Mouse (Mus musculus): ENCODE results near the gene Pyroxd1.
"Not testable (repeated sequence)": the region's sequence is repeated elsewhere in the genome, so short reads cannot be mapped to it uniquely, and the experiment has no call there.

Gene Pyroxd1

GRCm38 (mm10) chr6:142345440-142346038 lies at the start of gene Pyroxd1:
TSS of gene Pyroxd1 (plus strand) at chr6:142345654.
- peak; percentile 90 for DNase-seq (ENCODE audit: low read depth, low spot score)

DNA sequence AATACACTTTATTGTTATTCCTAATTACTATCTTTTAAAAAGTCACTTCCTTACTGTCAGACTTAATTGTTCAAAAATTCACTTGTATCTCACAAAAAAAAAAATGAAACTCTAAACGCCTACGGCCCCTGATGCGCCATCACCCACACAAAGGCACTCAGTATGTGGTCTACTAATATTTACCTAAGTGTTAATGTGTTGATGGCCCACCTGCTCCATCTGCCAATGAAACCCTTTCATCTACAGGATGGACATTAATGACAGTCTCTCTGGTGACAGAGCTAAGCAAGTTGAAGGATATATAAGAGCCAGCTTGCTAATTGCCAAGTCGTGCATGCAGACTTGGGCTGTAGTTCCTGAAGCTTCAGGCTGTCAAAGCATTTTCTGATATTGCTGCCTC lies 47.4 kb upstream of the Pyroxd1 start, which contains the start of gene Iapp:
TSS of gene Iapp (plus strand) at position 326 of the 400 bp plus-strand sequence.
- DNase-seq (ENCODE audit: low read depth, low spot score): no peak

- no peak for DNase-seq (ENCODE audit: low read depth, low spot score)
Measured at GRCm38 (mm10) chr6:142305076-142305475, 40.4 kb upstream of the Pyroxd1 start.

DNA sequence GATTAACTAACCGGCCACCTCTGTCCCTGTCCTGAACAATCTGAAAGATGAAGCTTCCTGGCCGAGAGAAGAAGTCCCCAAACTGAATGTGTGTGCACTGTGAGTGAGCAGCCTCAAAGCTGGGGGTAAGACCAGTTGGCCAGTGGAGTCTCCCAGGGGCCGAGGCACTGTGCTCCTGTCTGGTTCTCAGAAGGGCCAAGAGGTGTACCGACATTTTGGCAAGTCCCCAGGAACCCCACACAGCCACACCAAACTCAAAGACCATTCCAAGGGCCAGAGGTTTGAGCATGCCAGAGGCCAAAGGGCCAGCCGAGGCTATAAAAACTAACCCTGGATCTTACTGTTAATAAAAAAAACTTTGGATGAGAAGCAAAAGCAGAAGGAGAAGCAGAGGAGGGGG lies 31.2 kb upstream of the Pyroxd1 start:
- DNase-seq (ENCODE audit: low read depth, low spot score): no peak

- no peak for DNase-seq (ENCODE audit: low read depth, low spot score)
Measured at GRCm38 (mm10) chr6:142317106-142317505, 28.3 kb upstream of the Pyroxd1 start.

DNA sequence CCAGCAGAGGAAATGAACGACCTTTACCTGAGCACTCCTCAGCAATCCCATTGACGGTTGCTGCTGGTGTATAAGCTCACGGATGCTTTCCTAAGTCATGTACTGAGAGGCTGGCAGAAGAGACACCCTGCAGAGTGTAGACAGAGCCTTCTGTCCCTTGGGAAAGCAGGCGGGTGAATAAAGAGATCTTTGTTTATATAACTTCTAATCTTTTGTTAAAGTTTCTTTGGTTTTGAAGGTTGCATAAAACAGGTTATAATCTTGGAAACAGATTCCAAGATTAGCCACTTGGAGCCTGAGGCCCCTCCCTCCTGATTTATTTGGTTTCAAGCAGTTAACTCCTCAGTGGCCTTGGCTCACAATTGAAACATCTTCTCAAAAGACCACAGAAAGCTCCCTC lies 22.6 kb upstream of the Pyroxd1 start, which contains the start of gene Slco1a5:
TSS of gene Slco1a5 (minus strand) at position 101 of the 400 bp plus-strand sequence.
- DNase-seq (ENCODE audit: low read depth, low spot score): no peak

DNA sequence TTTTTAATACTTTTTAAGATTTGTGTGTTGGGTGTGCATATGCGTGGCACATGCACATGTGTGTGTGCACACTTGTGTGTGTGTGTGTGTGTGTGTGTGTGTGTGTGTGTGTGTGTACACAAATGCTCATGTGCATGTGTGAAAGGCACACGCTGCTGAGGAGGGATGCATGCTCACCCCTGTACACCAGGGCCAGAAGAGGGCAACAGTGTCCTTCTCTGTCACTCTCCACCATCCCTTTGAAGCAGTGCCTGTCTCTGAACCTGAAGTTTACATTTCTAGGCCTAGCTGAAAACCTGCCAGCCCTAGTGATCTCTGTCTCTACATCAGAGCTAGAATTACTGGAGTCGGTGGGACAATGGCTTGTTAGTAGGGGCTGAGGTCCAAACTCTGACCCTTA lies 18.9 kb upstream of the Pyroxd1 start:
- DNase-seq (ENCODE audit: low read depth, low spot score): no peak

DNA sequence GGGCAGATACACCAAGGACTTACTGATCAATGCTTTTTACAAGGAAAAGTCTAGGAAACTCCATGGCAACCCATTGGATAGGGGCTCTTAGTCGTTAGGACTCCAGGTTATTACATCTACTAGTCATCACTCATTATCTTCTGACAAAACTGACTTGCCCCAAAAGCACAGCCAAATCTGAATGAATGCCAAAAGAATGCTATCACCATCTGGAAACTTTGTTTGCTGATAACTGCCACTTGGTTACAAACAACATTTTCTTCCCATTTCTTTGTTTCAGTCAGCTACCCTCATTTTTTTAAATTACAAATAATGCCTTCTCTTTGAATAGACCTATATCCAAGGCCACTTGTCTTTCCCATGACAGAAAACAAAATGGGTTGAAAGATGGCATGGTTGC lies 16.3 kb upstream of the Pyroxd1 start:
- DNase-seq (ENCODE audit: low read depth, low spot score): no peak

DNA sequence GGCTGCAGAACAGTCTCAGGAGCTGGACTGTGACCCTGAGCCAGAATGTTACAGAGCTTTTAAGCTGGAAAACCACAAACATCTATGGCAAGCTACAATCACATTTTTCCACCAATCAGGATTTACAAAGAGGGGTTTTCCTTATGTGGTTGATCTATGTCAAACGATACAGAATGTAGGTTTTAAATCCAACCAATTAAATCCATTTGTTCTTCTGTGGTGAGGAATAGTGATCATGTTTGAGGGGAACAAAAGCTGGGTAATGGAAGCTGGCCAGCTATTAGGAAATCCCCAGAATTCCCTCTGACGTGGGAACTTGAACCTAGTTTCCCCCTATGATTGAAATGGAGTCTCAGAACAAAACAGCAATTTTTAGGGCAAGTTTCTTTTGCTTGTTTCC lies 6.5 kb upstream of the Pyroxd1 start:
- no peak for DNase-seq (ENCODE audit: low read depth, low spot score)

DNA sequence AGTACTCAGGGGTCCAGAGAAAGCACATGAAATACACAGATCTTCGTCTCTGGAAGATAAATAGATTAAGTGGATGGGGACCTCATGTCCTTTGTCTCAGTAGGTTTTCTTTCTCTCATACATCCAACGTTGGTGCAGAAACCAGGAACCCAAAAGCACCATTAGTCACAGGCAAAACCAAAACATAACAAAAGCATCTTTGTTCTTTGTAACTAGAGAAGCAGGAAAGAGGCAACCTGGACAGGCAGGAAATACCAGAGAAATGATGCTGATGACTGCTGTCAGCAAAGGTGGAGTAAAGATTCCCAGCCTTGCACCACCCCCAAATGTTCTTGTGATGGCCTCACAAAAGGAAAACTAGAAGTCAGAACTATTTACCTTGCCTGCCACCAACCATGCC lies 5.9 kb upstream of the Pyroxd1 start:
- DNase-seq (ENCODE audit: low read depth, low spot score): no peak

- DNase-seq (ENCODE audit: low read depth, low spot score): peak; percentile 68
Measured at GRCm38 (mm10) chr6:142343561-142343960, 1.9 kb upstream of the Pyroxd1 start.

DNA sequence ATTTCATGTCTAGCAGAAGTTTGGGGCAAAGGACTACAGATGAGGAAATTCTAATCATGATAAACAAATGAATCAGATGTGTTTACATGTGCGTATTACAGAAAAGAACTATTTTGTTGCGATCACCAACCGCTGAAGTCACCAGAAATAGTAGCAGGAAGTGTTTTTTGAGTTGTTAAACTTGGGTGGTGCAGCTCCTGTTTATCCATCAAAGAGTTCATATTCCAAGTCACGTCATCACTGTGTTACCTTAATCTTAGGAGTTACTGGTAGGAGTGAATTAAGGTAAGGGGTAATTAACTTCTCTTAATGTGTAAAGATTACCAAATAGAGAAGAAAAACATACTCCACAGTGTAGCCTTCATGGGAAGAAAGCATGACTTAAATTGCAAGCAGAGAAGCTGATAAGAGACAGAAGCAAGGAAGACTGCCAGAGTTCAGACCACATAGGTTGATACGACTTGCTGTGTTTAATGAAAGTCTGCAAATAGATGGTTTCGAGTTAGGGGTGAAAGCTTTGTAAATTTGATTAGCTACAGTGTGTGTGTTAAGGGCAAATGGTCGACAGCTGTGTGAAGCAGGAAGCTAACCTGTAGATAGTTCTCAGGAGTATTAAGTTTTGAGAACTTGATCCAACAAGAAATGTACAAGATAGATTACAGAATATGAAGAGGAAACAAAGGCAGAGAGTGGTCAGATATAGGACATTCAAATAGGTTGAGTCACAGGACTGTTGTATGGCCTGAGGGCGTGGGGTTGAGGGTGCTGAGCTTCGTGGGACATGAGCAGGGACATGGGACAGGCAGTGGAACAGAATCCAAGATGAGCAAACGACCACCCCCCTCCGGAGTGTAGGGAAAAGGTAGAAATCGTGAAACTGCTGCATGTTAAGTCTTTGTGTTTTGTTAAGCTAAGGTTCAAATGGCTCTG lies 992 bp downstream of the Pyroxd1 start:
- DNase-seq (ENCODE audit: low read depth, low spot score): no peak

DNA sequence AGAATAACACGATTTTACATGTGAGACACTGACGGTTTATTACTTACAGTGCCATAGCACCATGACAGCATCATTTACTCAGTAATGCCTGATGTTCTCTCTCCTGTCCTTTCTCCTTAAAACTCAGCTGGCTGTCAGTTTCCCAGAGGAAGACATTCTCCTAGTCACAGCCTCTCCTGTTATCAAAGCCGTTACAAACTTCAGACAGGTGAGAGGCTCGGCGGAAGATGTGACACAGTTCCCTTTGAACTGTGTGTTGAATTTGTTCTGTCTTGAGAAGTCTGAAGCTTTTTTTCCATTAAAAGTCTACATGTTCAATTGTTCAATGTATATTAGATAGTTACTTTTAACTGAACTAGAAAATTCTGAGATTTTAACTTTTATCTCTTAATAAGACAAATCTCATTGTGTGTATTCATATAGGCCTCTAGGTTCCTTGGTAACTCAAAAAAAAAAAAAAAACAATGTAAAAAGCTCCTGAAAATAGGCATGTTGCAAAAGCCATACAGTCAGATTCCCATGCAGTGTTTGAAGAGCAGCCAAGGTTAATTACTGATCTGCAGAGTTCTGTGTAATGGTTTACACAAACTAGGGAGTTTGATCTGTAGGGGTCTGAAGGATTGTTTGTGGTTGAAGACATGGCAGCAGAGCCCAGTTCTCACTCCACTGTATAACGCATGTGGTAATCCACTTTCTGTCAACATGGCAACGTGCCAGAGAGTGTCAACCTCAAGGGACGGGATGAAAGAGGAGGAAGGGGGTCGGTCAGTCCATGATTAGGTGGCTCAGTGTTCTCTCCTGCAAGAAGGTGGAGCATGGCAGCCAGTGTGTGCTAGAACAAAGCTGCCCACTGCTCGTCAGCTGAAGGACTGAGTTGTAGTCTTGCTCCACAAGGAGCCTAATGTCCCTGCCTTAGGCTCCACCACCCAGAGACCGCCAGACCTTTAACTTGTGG lies 2.3 kb downstream of the Pyroxd1 start:
- no peak for DNase-seq (ENCODE audit: low read depth, low spot score)

- DNase-seq (ENCODE audit: low read depth, low spot score): not testable (repeated sequence)
Measured at GRCm38 (mm10) chr6:142352099-142352498, 6.6 kb downstream of the Pyroxd1 start.

DNA sequence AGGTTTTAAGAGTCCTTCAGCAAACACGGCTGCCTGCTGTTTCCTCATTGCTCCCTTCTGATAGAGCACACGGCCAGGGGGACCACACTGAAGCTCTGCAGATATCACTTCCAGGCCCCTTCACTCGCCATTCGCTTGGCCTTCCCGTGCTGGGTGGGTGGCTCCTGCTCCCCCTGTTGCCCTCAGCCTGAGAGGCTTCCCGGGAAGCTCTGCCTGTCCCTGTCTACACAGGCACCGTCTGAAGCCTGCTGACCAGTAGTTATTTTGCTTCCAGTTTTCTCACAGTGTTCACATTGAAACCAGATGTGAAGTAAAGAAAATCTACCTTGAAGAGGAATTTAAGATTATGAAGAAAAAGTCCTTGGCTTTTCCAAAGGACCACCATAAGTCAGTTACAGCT lies 11.7 kb downstream of the Pyroxd1 start:
- DNase-seq (ENCODE audit: low read depth, low spot score): no peak

GRCm38 (mm10) chr6:142362036-142362435 lies 16.6 kb downstream of the Pyroxd1 start:
- DNase-seq (ENCODE audit: low read depth, low spot score): no peak

- DNase-seq (ENCODE audit: low read depth, low spot score): peak; percentile 5
Measured at GRCm38 (mm10) chr6:142363019-142363576, 17.6 kb downstream of the Pyroxd1 start.

DNA sequence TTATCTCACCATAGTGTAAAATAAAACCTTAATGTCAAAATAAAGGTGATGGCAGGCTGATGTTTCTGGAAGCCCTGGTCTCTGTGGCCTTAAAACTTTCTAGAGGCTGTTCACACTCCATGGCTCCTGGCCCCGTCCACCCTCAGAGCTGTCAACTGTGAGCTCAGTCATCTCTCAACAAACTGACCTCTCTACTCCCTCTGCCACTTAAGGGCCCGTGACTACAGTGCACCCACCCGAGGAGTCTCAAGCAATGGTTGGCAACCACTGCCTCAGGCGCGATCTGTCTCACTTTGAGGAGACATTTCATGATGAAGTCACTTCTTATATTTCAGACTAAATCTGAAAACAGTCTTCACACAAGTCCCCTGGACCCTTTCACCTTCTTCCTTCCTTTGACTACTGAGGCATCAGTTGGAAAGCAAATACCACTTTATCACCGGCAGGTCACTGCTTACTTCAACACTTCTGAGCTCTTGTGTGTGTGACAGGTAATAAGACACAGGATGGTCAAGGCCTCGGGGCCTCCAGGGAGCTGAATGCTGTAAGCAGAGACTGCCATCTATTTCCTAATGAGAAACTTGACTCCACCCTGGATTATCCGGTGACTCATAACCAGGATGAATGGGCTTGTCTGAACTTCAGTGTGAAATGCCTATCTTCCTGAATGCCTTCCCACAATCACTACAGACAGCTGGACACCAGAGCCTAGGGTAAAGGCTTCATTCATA lies 20.5 kb downstream of the Pyroxd1 start:
- DNase-seq (ENCODE audit: low read depth, low spot score): no peak

DNA sequence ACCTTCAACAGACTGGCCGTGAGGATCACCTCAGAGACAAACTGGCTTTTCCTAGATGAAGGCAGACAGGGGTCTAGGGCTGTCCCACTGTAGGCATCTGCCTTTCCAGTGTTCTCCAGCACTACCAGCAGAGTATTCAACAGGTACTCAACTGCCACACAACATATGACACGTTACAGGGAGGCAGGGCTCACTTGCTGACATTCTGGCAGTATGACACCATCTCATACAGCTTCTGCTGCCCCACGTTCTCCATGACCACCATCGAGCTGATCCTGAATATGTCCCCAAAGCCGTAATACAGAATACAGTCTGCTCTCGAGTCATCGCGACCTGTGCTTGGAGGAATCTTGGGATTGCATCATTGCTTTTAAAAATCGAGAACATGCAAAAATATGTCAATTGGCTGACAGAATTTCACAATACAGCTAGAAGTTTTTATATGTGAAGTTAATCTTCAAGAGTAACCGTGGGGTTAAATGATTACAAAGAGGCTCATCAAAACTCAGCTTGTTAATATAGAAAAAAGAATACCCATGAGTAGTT lies 21.1 kb downstream of the Pyroxd1 start:
- no peak for DNase-seq (ENCODE audit: low read depth, low spot score)

GRCm38 (mm10) chr6:142367565-142367964 lies 22.1 kb downstream of the Pyroxd1 start:
- DNase-seq (ENCODE audit: low read depth, low spot score): no peak

Measured in mesoderm, embryonic 11.5 days (tissue).